Mouse (Mus musculus) erythroid progenitor cell, adult 5-6 weeks (primary cell): Measurements from ENCODE around the gene Hnrnpc. TPM values are rescaled to one million over a fixed set of nuclear protein-coding genes. Genes with fewer than 3 reads are reported as not detected.

Source experiments
- ATAC-seq: replicated peaks from 2 replicates; pipeline ENCODE4 v1.8.0; 2016; ENCODE audit warnings: moderate number of reproducible peaks, mild to moderate bottlenecking, moderate TSS enrichment, inconsistent platforms; ENCODE audit not compliant: poor library complexity, low FRiP score, severe bottlenecking
- total RNA-seq, 2 experiments: library from RNA; stranded (forward) in 1 of 2; stranded (reverse) in 1 of 2; fragments of 150-400 nt in 1 of 2; fragments of 186-747, 209-891 nt in 1 of 2; gene quantifications; 2 replicates each; pipeline versions ENCODE4 v1.2.3 to v1.2.4; 2015 to 2017; ENCODE audit warnings: low replicate concordance in 2 of 2

Gene Hnrnpc
- total RNA-seq (2015; ENCODE audit: low replicate concordance) (211 and 286 TPM in 2 replicates), total RNA-seq (2017; ENCODE audit: low replicate concordance) (222 and 316 TPM in 2 replicates)

- peak; percentile 90 for ATAC-seq
Observed at GRCm38 (mm10) chr14:52103856-52104676, at the start of gene Hnrnpc. Gene Hnrnpc, minus strand, starts transcription at chr14:52104028.

GRCm38 (mm10) chr14:52152613-52153012, 48.8 kb upstream of the Hnrnpc start:
- ATAC-seq = no peak

GRCm38 (mm10) chr14:52152179-52152578, 48.4 kb upstream of the Hnrnpc start:
- ATAC-seq = no peak

GRCm38 (mm10) chr14:52149888-52150287, 46.1 kb upstream of the Hnrnpc start:
- no peak for ATAC-seq

GRCm38 (mm10) chr14:52146540-52146939, 42.7 kb upstream of the Hnrnpc start:
- ATAC-seq = no peak

GRCm38 (mm10) chr14:52144165-52144564, 40.3 kb upstream of the Hnrnpc start:
- ATAC-seq = no peak

GRCm38 (mm10) chr14:52141445-52142127, 37.8 kb upstream of the Hnrnpc start:
- no peak for ATAC-seq

- no peak for ATAC-seq
Observed at GRCm38 (mm10) chr14:52140577-52141444, 37.0 kb upstream of the Hnrnpc start.

- ATAC-seq = no peak
Observed at GRCm38 (mm10) chr14:52133584-52133983, 29.8 kb upstream of the Hnrnpc start.

- no peak for ATAC-seq
Observed at GRCm38 (mm10) chr14:52124636-52125035, 20.8 kb upstream of the Hnrnpc start.

GRCm38 (mm10) chr14:52123918-52124317, 20.1 kb upstream of the Hnrnpc start:
- ATAC-seq = peak; percentile 71

GRCm38 (mm10) chr14:52120169-52120568, 16.3 kb upstream of the Hnrnpc start:
- ATAC-seq = no peak

GRCm38 (mm10) chr14:52118823-52119608, 15.2 kb upstream of the Hnrnpc start:
- ATAC-seq = no peak

GRCm38 (mm10) chr14:52118456-52118822, 14.6 kb upstream of the Hnrnpc start:
- ATAC-seq = 0 out of 2 replicates have a peak, but pooled peaks have one; percentile 19

GRCm38 (mm10) chr14:52117241-52117640, 13.4 kb upstream of the Hnrnpc start:
- ATAC-seq = no peak

- ATAC-seq = no peak
Observed at GRCm38 (mm10) chr14:52114101-52114500, 10.3 kb upstream of the Hnrnpc start.

- no peak for ATAC-seq
Observed at GRCm38 (mm10) chr14:52110346-52110745, 6.5 kb upstream of the Hnrnpc start, which contains the start of gene Rpgrip1. Gene Rpgrip1, plus strand, starts transcription at chr14:52110704.

- no peak for ATAC-seq
Observed at GRCm38 (mm10) chr14:52108025-52108424, 4.2 kb upstream of the Hnrnpc start.

GRCm38 (mm10) chr14:52106741-52107140, 2.9 kb upstream of the Hnrnpc start:
- no peak for ATAC-seq
